Mouse (Mus musculus): Measurements from ENCODE around the gene Rps19.
"Not testable (repeated sequence)": the region's sequence is repeated elsewhere in the genome, so short reads cannot be mapped to it uniquely, and the experiment has no call there.

Gene Rps19

DNA sequence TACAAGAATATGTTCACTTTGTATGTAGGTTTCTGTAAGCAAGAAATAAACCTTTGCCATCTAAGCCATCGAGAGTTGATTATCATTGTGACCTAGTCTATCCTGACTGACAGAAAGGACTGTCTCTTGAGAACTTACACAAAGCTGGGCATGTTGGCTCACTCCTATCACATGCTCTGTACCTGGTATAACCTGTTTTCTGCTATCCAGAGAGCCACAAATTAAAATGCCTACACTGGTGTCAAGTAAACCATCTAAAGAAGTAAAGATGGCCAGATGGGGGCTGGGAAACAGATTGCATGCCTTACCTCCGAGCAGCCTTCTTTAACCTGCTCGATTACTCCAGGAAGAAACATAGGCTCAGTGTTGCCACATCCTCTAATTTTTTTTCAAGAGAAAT, 6.6 kb upstream of the Rps19 start:
- no peak for DNase-seq

DNA sequence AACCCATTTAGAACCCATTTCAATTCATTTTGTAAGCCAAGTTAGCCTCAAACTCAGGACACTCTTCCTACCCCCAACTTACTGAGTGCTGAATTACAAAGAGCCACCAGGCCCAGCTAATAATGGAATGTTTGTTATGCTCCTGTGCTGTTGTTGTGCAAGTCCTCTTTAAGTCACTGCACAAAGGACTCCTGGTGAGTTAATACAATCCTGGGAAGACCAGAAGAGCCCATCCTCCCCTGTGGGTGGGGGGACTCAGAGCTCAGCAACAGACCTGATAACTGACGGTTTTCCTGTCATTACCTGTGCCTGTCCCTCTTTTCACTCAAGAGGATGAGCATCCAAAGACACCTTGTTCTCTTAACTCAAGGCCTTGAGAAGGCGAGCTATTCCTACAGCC, 4.6 kb upstream of the Rps19 start:
- no peak for DNase-seq

DNA sequence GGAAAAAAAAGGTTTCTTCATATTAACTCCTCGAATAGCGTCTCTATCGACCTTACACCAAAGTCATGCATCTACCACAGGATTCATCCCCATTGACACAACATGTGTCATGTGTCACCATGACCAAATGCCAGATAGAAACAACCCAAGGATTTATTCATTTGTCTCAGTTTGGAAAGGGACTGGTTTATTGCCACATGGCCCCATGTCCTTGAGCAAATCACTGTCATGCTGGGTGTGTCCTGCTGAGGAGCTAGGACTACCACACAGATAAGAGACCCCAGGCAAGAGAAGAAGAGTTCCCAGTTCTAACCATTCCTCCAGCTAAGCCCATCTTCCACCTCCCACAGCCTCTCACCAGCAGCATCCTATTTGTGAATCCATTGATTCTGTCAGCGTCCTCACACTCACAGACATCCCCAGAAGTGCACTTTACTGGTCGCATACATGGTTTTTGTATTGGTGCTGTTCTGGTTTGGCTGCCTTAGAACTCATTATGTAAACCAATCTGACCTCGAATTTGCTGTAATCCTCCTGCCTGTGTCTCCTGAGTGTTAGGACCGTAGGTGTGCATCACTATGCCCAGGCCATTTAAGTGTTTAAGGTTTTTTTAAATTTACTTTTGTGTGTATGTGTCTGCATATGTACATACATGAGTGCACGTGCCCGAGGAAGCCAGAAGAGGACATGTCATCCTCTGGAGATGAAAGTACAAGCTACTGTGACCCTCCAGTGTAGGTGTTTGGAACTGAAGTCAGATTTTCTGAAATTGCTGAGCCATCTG, 1.6 kb upstream of the Rps19 start:
- no peak for DNase-seq

DNA sequence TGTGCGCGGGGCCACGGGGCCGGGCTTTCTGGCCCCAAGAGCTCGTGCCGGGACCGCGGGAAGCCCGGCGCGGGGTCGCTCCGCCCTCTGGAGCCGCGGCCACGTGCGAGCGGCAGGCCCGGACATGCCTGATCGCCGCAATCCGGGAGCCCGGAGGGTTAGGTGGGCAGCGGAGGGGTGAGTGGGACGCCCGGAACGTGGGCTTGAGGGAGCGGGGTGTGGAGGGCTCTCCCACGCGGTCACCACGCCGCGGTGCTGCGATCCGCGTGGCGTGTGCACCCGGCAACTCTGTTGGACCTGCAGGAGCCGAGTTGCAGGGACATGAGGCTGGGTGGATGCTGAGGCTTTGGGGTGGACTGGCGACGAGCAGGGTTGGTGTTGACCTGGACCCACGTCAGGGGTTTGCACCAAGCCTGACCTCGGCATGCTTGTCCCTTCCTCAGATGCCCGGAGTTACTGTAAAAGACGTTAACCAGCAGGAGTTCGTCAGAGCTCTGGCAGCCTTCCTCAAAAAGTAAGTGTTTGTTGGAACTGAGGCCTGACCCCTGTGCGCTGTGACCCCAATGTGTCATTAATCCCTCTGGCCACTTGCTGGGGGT, 621 bp downstream of the Rps19 start:
- peak; percentile 24 for DNase-seq

DNA sequence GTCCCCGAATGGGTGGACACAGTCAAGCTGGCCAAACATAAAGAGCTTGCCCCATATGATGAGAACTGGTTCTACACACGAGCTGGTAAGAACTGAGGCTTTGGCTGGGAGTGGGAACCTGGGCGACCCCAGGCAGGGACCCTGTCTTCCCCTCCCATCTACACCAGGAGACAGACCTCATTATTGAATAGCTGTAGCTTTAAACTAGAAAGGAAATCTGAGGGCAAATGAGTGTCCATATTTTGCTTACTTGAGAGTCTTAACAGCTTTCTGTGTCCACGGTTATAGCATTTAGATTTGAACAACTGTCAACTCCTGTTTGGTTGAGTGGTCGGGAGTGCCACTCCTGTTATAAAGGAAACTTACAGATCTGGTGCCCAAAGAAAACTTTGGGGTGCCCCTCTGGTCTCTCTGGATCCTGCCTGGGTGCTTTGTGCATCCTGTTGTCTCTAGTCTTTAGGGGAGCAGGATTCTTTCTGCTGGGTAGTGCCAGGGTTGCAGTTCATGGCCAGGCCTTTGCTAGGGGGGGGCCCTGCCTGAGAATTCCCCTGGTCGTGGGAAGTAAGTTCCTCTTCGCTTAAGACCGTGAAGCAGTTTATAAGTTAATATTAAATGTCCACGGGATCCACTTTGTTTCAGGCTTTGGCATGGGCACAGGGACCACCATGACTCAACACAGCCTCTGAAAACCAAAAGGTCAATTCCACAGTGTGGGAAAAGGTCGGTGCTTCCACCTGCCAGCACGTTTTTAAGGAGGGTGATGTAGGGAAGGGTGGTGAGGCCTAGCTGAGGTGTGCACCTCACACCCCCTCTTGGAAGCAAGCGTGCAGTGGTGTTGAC, 1.5 kb downstream of the Rps19 start:
- no peak for DNase-seq

DNA sequence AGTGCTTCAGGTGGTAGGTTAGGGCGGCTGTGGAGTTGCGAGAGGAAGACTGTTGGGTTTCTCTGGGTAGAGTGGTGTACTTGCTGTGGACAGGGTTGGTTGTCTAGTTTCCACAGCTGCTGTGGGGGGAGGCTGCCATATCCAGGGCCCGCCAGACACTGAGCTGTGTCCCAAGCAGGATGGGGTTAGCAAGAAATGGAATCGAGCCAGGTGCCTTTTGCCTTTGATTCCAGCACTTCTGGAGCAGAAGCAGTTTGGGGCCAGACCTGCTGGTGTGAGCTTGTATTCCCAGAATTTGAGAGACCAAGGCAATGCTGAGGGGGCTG, 2.1 kb downstream of the Rps19 start:
- DNase-seq, result no peak

DNA sequence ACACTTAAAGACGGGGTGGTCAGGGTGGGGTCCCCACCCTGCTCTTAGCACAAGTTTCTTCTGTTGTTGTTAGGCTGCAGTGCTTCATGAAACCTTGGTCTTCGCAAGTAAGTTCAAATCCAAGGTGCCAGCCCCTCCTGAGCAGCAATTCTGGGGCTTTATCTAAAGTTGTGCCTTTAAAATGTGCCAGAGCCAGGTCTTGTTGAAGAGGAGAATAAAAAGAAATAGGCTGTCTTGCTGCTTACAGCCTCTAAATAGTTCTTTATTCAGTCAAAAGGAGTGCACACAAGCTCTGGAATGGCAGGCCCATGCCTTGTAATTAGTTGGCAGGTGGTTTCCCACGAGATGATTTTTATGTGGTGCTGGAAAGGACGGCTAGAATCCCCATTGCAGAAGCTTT, 2.9 kb downstream of the Rps19 start:
- no peak for DNase-seq

DNA sequence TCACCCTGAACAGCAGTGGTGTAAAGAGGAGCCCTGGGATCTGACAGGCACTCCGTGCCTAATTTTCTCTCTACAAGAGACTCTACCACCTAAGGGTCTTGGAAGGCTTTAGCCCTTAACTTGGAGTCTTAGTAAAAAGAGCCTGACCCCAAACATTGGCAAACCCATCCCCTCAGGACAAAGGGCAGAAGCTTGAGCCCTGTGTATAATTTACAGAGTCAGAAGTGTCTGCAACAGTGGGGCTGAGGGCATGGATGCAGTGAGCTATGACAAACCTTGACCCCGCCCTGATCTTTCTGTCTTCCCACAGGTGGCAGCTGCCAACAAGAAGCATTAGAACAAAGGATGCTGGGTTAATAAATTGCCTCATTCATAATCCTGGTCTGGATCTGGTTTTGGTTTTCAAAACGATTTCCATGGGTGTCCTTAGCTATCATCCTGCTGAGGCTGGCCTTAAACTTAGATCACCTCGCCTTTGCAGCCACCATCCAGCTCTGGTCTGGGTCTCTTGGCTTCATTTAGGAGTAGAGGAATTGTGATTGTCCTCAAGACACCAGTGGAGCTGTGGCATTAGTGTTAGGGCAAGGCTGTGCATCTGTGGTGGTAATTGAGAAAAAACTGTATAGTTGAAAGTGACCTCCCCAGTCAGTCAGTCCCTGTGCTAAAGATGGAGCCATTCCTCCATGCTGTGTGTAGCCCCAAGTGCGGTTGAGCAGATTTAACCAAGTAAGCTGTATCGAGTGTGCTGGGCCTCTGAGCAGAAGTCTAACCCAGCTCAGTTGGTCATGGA, 5.5 kb downstream of the Rps19 start:
- no peak for DNase-seq

DNA sequence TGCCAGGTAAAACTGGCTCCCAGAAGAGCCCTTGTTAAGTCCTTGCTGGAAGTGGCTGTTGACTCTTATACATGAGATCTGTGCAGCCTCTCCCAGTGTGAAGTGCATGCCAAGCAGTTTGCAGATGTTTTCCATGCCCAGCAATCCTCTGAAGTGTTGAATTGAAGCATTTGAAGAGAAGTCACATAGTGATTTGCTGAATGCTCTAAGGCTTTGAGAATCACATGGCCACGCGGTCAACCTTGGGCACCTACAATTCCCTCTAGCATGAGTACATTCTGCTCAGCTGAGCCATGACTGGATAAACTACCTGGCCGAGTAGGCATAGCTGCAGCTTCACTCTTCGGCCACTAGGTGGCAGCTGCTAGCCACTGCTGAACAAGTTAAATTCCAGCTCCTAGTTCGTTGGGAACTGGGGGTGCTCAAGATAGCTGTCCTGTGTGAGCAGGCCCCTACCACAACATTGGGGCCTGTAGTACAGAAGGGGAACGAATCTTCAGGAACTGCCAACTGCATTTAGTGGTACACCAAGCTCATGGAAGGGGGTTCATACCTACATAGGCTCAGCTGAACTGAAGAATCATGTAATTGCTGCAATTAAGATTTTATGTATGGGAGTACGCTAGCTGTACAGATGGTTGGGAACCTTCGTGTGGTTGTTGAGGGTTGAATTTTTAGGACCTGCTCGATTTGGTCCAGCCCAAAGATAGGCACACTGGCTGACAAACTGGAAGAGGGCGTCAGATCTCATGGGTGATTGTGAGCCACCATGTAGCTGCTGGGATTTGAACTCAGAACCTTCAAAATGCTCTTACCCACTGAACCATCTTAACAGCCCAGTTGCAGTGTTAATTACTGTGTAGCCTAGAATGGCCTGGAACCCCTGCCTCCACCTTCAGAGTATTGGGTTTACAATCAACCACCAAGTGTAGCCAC, 6.4 kb downstream of the Rps19 start:
- DNase-seq, result peak; percentile 80

DNA sequence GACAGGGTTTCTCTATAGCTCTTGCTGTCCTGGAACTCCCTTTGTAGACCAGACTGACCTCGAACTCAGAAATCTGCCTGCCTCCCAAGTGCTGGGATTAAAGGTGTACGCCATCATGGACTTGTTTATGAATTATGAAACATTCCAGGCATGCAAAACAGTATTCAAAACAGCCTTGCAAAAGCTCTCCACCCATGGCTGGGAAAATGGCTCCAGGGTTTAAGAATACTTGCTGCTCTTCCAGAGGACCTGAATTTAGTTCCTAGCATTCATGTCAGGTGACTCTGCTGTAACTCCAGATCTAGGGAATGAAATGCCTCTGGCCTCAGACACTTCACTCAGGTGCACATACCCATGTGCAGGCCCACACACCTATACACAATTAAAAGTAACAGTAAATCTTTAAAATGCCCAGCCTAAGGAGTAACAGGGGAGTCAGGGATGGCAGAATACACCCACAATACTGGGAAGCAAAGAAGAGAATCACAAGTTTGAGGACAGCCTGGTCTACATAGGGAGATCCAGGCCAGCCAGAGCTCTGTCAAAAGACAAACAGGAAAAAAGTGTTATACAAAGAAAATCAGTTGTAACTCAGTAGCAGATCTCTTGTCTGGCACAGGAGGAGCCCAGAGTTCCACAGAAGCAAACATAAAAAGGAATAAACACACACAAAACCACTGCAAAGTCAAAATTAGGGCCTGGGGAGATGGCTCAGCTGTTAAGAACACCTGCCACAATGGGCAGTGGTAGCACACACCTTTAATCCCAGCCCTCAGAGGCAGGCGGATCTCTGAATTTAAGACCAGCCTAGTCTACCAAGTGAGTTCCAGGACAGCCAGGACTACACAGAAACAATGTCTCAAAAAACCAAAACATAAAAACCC, 7.3 kb downstream of the Rps19 start:
- DNase-seq, result no peak

DNA sequence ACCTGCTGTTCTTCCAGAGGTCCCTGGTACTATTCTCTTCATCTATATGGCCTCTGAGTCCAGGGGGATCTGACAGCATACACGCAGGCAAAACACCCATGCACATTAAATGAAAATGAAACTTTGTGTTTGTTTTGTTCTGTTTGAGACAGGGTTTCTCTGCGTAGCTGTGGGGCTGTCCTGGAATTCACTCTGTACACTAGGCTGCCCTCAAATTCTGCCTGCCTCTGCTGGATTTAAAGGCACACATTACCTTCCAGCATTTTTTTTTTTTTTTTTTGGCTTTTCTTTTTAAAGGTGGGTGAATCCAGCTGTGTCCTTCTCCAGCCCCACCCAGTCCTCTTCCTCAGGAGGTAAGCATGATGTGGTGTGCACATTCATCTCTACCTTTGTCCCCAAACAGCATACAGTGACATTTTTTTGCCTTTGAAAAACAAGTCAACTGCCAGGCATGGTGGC, 8.0 kb downstream of the Rps19 start:
- no peak for DNase-seq

DNA sequence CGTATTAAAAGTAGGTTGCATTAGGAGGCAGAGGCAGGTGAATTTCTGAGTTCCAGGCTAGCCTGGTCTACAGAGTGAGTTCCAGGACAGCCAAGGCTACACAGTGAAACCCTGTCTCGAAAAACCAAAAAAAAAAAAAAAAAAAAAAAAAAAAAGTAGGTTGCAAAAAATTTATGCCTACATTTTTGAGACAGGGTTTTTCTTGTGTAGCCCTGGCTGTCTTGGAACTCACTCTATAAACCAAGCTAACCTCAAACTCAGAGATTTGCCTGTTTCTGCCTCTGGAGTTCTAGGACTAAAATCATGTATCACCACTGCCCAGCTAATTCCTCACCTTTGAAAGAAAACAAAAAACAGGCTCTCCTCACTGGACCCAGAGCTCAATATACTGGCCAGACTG, 11.6 kb downstream of the Rps19 start:
- DNase-seq, result not testable (repeated sequence)

DNA sequence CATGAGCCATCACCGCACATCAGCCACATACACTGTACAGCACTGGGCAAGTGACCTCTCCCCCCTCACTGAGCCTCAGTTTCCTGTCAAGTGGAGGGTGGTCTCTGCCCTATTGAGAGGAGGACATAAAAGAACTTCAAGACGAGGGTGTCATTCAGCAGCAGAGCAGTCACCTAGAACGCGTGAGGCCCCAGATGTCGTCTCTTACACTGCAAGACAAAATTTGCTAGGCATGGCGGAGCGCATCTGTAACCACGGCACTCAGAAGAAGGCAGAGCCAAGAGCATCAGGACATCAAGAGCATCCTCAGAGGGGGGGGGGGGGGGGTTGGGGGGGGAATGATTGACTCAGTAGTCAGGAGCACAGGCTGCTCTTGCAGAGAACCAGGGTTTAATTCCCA, 12.1 kb downstream of the Rps19 start:
- no peak for DNase-seq

DNA sequence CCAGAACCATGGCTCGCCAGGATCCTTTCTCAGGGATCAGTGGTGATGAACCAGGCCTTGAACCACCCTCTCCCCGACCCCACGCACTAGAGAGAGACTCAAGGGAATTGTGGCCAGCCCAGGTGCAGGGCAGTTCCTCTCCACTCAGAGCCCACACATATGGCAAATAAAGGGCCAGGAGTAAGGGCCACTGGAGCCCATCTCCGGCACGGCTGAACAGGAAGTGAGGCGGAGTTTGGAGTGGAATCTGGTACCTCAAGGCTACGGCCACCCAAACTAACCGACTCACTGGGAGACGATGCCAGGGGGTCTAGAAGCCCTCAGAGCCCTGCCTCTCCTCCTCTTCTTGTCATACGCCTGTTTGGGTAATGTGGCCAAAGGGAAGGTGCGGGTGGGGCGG, 13.1 kb downstream of the Rps19 start, which contains the start of gene Cd79a:
Gene Cd79a, plus strand, starts transcription at position 158 of the 400 bp plus-strand sequence.
- no peak for DNase-seq

DNA sequence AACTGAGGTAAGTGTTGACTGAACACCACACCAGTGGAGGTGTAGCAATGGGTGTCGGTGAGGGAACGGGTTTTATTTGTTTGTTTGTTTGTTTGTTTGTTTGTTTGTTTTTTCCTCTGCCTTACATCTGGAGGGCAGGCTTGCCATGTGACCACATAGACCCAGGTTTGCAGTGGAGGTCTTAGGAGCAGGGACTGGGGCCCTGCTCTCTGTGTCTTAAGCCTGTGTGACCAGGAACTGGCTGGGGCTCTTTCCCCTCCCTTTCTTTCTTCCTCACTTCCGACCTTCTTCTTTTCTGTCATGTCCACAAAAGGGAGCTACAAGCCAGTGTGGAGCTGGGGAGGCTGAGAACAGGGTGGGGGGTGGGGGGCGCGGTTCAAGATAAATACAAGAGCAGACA, 13.8 kb downstream of the Rps19 start:
- no peak for DNase-seq

DNA sequence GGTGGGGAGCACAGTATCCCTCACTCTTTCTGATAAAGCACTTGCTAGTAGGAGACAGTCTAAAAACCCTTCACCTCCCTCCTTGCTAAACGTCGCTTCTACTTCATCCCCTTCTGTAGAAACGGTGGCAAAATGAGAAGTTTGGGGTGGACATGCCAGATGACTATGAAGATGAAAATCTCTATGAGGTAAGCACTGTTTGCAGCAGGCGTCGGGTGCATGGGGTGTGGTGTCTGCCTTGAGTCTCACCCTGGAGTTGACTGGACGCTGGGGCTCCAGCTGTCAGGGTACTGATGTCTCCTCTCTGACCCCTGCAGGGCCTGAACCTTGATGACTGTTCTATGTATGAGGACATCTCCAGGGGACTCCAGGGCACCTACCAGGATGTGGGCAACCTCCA, 16.9 kb downstream of the Rps19 start:
- DNase-seq, result no peak

DNA sequence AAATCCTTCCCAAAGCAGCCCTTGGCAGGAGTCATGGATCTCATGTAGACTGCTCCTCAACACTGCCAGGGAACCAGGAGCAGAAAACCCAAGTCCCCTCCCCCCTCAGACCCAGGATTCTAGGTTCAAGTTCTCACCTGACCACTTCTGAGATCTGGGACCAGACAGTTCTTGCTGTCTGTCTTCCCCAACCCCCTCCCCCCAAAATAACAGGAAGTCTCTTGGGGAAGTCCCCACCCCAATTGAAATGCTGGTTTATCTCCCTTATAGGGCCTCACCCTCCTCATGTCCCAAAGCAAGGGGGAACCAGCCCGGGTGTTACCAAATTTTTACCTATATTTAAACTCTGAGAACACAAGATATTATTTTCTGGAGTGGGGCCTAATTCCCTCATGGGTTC, 17.7 kb downstream of the Rps19 start:
- DNase-seq, result no peak

DNA sequence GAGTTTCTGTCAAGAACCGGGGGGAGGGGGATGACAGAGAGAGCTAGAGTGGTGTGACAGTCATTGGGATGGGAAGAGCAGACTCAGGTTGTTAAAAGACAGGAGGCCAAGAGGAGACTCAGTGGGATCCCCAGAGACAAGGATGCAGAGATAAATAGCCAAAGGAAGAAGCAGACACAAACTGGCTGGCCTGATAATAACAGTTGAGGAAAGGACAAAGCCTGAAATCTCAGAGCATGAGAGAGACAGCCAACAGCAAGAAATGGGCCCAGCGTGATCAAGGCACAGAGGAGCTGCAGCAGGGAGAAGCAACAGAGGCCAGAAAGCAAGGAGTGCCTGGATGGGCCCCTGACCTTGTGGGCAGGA, 18.1 kb downstream of the Rps19 start:
- DNase-seq, result no peak

DNA sequence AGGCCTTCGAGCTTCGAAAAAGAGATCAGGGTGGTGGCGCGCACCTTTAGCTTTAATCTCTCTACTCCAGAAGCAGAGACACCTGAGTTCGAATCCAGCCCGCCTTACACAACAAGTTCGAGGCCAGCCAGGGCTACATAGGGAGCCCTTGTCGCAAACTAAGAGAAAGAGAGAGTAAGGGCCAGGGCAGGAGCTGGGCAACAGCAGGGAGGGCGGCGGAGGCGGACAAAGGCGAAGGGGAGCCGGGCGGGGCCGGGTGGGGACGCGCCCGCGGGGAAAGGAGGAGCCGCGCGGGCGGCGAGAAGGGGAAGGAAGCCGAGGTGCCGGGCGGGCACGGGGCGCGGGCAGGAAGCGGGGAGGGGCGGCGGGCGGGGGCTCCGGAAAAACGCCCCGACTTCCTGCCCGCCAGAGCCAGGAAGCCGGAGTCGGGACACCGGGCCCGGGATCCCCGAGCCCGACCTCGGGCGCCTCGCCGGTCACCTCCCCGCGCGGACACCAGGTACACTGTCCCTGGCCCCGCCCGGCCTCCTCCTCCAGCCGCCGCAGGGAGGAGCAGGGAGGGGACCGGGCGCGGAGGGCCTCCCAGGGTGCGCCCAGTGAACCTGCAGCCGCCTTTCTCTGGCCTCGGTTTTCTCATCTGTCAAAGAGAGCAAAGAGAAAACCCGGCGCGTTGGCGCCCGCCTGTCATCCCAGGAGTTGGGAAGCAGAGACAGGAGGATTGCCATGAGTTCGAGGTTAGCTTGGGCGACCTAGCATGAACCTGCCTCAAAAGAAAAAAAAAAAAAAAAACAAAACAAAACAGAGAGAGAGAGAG, 18.7 kb downstream of the Rps19 start, which contains the start of gene Arhgef1:
Gene Arhgef1, plus strand, starts transcription at position 283 of the 814 bp plus-strand sequence.
- peak; percentile 80 for DNase-seq

DNA sequence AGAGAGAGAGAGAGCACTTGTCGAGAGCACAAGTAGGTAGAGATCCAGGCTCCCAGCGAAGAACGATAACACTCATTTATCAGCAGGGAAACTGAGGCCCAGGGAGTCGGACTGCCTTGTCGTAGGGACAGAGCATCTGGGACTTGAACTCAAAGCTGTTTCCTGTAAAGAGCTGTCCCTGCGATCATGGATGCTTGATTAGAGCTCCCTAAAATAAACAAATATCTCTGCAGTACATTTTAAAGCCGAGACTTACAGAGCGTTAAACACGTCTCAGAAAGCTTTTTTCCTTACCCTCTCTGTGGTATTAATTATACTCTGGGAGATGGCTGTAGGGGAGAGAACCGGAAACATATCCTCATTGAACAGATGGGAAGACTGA, 19.3 kb downstream of the Rps19 start:
- DNase-seq, result no peak

Measured in lung, postnatal 14 days (tissue).